Mouse (Mus musculus) right cerebral cortex, postnatal 14 days (tissue): ENCODE results near the gene Sap25.
A peak's percentile ranks its signal among the peaks of the same experiment; 100 is the strongest.
"Not testable (repeated sequence)": the region's sequence is repeated elsewhere in the genome, so short reads cannot be mapped to it uniquely, and the experiment has no call there.

Source experiments
- DNase-seq: peaks from one replicate; pipeline ENCODE4 v3.0.0; 2022

Sap25 gene

GRCm38 (mm10) chr5:137641054-137641453 lies at the start of gene Sap25:
Gene Sap25, plus strand, starts transcription at chr5:137641334.
- peak; percentile 40 for DNase-seq

GRCm38 (mm10) chr5:137595921-137596320 lies 45.2 kb upstream of the Sap25 start:
- no peak for DNase-seq

- DNase-seq = no peak
Observed at GRCm38 (mm10) chr5:137596601-137597261, 44.4 kb upstream of the Sap25 start.

- DNase-seq = no peak
Observed at GRCm38 (mm10) chr5:137597625-137598024, 43.5 kb upstream of the Sap25 start.

- no peak for DNase-seq
Observed at GRCm38 (mm10) chr5:137598100-137598826, 42.9 kb upstream of the Sap25 start.

- no peak for DNase-seq
Observed at GRCm38 (mm10) chr5:137599600-137599999, 41.5 kb upstream of the Sap25 start.

- peak; percentile 18 for DNase-seq
Observed at GRCm38 (mm10) chr5:137600281-137600618, 40.9 kb upstream of the Sap25 start.

GRCm38 (mm10) chr5:137600619-137601364 lies 40.3 kb upstream of the Sap25 start, which contains the start of gene Mospd3:
Gene Mospd3, minus strand, starts transcription at chr5:137601058.
- peak; percentile 94 for DNase-seq

- no peak for DNase-seq
Observed at GRCm38 (mm10) chr5:137601365-137601729, 39.8 kb upstream of the Sap25 start.

- no peak for DNase-seq
Observed at GRCm38 (mm10) chr5:137607860-137608653, 33.1 kb upstream of the Sap25 start.

GRCm38 (mm10) chr5:137608654-137609190 lies 32.4 kb upstream of the Sap25 start:
- DNase-seq = no peak

GRCm38 (mm10) chr5:137609292-137609691 lies 31.8 kb upstream of the Sap25 start:
- DNase-seq = no peak

- DNase-seq = no peak
Observed at GRCm38 (mm10) chr5:137610056-137610455, 31.1 kb upstream of the Sap25 start.

- no peak for DNase-seq
Observed at GRCm38 (mm10) chr5:137610548-137611244, 30.4 kb upstream of the Sap25 start.

- DNase-seq = no peak
Observed at GRCm38 (mm10) chr5:137611245-137611602, 29.9 kb upstream of the Sap25 start.

GRCm38 (mm10) chr5:137613076-137613475 lies 28.1 kb upstream of the Sap25 start:
- no peak for DNase-seq

GRCm38 (mm10) chr5:137613550-137613949 lies 27.6 kb upstream of the Sap25 start, which contains the start of gene Pcolce:
Gene Pcolce, minus strand, starts transcription at chr5:137613784.
- DNase-seq = no peak

GRCm38 (mm10) chr5:137614921-137615320 lies 26.2 kb upstream of the Sap25 start:
- not testable (repeated sequence) for DNase-seq

GRCm38 (mm10) chr5:137615347-137615746 lies 25.8 kb upstream of the Sap25 start:
- no peak for DNase-seq

- no peak for DNase-seq
Observed at GRCm38 (mm10) chr5:137623937-137624530, 17.1 kb upstream of the Sap25 start.

- DNase-seq = no peak
Observed at GRCm38 (mm10) chr5:137627991-137628390, 13.1 kb upstream of the Sap25 start.
